Mouse (Mus musculus): ENCODE results near the gene Uvssa. TPM values are rescaled to one million over a fixed set of nuclear protein-coding genes. Genes with fewer than 3 reads are reported as not detected.

Uvssa gene
- polyA plus RNA-seq, 1 experiment: 4.3 TPM

- H3K4me1 ChIP-seq (ENCODE audit: control insufficient read depth, insufficient read depth, low read length): no peaks in the 10 kb centered on the region
- TF ChIP-seq POLR2A (IDR thresholded peaks at IDR 0.05; ENCODE audit: low read depth, low read length) (no peak), CTCF (conservative IDR thresholded peaks at IDR 0.05; ENCODE audit: insufficient read depth, insufficient read length, low read depth, low read length) (no peak)
- H3K4me3 ChIP-seq (ENCODE audit: insufficient read depth, low read depth, low read length): no peak overlapping the region
- H3K36me3 ChIP-seq (ENCODE audit: control insufficient read depth, insufficient read depth, low read length): no peaks in the 10 kb centered on the region
- H3K27me3 ChIP-seq (replicated peaks; ENCODE audit: control insufficient read depth, insufficient read depth, low read length): no peaks in the 10 kb centered on the region
- WGBS: 91% methylated on average over 7 of the region's 7 CpGs
- no peak for DNase-seq
- H3K27ac ChIP-seq (ENCODE audit: insufficient read depth, low read depth, low read length): no peak overlapping the region
Observed at GRCm38 (mm10) chr5:33396828-33397227, 18.5 kb downstream of the Uvssa start.

GRCm38 (mm10) chr5:33400819-33401218 is 22.5 kb downstream of the Uvssa start:
- H3K4me3 ChIP-seq (ENCODE audit: insufficient read depth, low read depth, low read length): no peak overlapping the region
- no peak for DNase-seq
- no peak overlapping the region for H3K27ac ChIP-seq (ENCODE audit: insufficient read depth, low read depth, low read length)
- no peaks in the 10 kb centered on the region for H3K36me3 ChIP-seq (ENCODE audit: control insufficient read depth, insufficient read depth, low read length)
- H3K27me3 ChIP-seq (replicated peaks; ENCODE audit: control insufficient read depth, insufficient read depth, low read length): no peaks in the 10 kb centered on the region
- 68% methylated on average over 12 of the region's 12 CpGs for WGBS
- TF ChIP-seq POLR2A (IDR thresholded peaks at IDR 0.05; ENCODE audit: low read depth, low read length) (no peak), CTCF (conservative IDR thresholded peaks at IDR 0.05; ENCODE audit: insufficient read depth, insufficient read length, low read depth, low read length) (no peak)
- no peaks in the 10 kb centered on the region for H3K4me1 ChIP-seq (ENCODE audit: control insufficient read depth, insufficient read depth, low read length)

- DNase-seq: no peak
- WGBS: 55% methylated on average over 3 of the region's 3 CpGs
- TF ChIP-seq CTCF (conservative IDR thresholded peaks at IDR 0.05; ENCODE audit: insufficient read depth, insufficient read length, low read depth, low read length): no peak
- TF ChIP-seq POLR2A (IDR thresholded peaks at IDR 0.05; ENCODE audit: low read depth, low read length): no peak
- Histone ChIP-seq H3K4me3 (ENCODE audit: insufficient read depth, low read depth, low read length) (no peak overlapping the region), H3K4me1 (ENCODE audit: control insufficient read depth, insufficient read depth, low read length) (no peaks in the 10 kb centered on the region), H3K27me3 (replicated peaks; ENCODE audit: control insufficient read depth, insufficient read depth, low read length) (no peaks in the 10 kb centered on the region), H3K27ac (ENCODE audit: insufficient read depth, low read depth, low read length) (no peak overlapping the region), H3K36me3 (ENCODE audit: control insufficient read depth, insufficient read depth, low read length) (no peaks in the 10 kb centered on the region)
Observed at GRCm38 (mm10) chr5:33420313-33420712, 42.0 kb downstream of the Uvssa start.

GRCm38 (mm10) chr5:33427461-33427860 is 49.1 kb downstream of the Uvssa start:
- H3K4me3 ChIP-seq (ENCODE audit: insufficient read depth, low read depth, low read length): no peak overlapping the region
- DNase-seq: no peak
- no peaks in the 10 kb centered on the region for H3K36me3 ChIP-seq (ENCODE audit: control insufficient read depth, insufficient read depth, low read length)
- H3K27ac ChIP-seq (ENCODE audit: insufficient read depth, low read depth, low read length): no peak overlapping the region
- no peaks in the 10 kb centered on the region; the same call in 1 of the 2 replicates for H3K27me3 ChIP-seq (replicated peaks; ENCODE audit: control insufficient read depth, insufficient read depth, low read length)
- TF ChIP-seq POLR2A (IDR thresholded peaks at IDR 0.05; ENCODE audit: low read depth, low read length) (no peak), CTCF (conservative IDR thresholded peaks at IDR 0.05; ENCODE audit: insufficient read depth, insufficient read length, low read depth, low read length) (no peak)
- no peaks in the 10 kb centered on the region for H3K4me1 ChIP-seq (ENCODE audit: control insufficient read depth, insufficient read depth, low read length)

GRCm38 (mm10) chr5:33430106-33430505 is 51.8 kb downstream of the Uvssa start:
- 5% methylated on average over 16 of the region's 16 CpGs for WGBS
- Histone ChIP-seq H3K27me3 (replicated peaks; ENCODE audit: control insufficient read depth, insufficient read depth, low read length) (peaks cover 5% of the 10 kb centered on the region), H3K4me3 (ENCODE audit: insufficient read depth, low read depth, low read length) (no peak overlapping the region), H3K27ac (ENCODE audit: insufficient read depth, low read depth, low read length) (no peak overlapping the region), H3K36me3 (ENCODE audit: control insufficient read depth, insufficient read depth, low read length) (no peaks in the 10 kb centered on the region), H3K4me1 (ENCODE audit: control insufficient read depth, insufficient read depth, low read length) (no peaks in the 10 kb centered on the region)
- DNase-seq: no peak
- no peak for TF ChIP-seq POLR2A (IDR thresholded peaks at IDR 0.05; ENCODE audit: low read depth, low read length)

GRCm38 (mm10) chr5:33430511-33431172 is 52.3 kb downstream of the Uvssa start:
- DNase-seq: no peak
- 1% methylated on average over 64 of the region's 64 CpGs for WGBS
- no peak for TF ChIP-seq CTCF (conservative IDR thresholded peaks at IDR 0.05; ENCODE audit: insufficient read depth, insufficient read length, low read depth, low read length)
- no peak for TF ChIP-seq POLR2A (IDR thresholded peaks at IDR 0.05; ENCODE audit: low read depth, low read length)
- Histone ChIP-seq H3K27ac (ENCODE audit: insufficient read depth, low read depth, low read length) (no peak overlapping the region), H3K4me1 (ENCODE audit: control insufficient read depth, insufficient read depth, low read length) (no peaks in the 10 kb centered on the region), H3K36me3 (ENCODE audit: control insufficient read depth, insufficient read depth, low read length) (no peaks in the 10 kb centered on the region), H3K27me3 (replicated peaks; ENCODE audit: control insufficient read depth, insufficient read depth, low read length) (peaks cover 5% of the 10 kb centered on the region), H3K4me3 (ENCODE audit: insufficient read depth, low read depth, low read length) (no peak overlapping the region)

GRCm38 (mm10) chr5:33431173-33432005 is 53.0 kb downstream of the Uvssa start:
- no peak for DNase-seq
- Histone ChIP-seq H3K27ac (ENCODE audit: insufficient read depth, low read depth, low read length) (no peak overlapping the region), H3K4me3 (ENCODE audit: insufficient read depth, low read depth, low read length) (no peak overlapping the region), H3K36me3 (ENCODE audit: control insufficient read depth, insufficient read depth, low read length) (no peaks in the 10 kb centered on the region), H3K4me1 (ENCODE audit: control insufficient read depth, insufficient read depth, low read length) (no peaks in the 10 kb centered on the region), H3K27me3 (replicated peaks; ENCODE audit: control insufficient read depth, insufficient read depth, low read length) (peaks cover 5% of the 10 kb centered on the region)
- TF ChIP-seq POLR2A (IDR thresholded peaks at IDR 0.05; ENCODE audit: low read depth, low read length) (no peak), CTCF (conservative IDR thresholded peaks at IDR 0.05; ENCODE audit: insufficient read depth, insufficient read length, low read depth, low read length) (no peak)
- WGBS: 2% methylated on average over 77 of the region's 77 CpGs

Measured in kidney, adult 2 months (tissue).